Mouse (Mus musculus) frontal cortex, adult (tissue): ENCODE measurements at regions not wholly inside any gene's neighbourhood (a gene's known extent, or its start where the extent isn't known, plus 50 kb on each side); places are given as distances from the start of the nearest gene placed in this dataset.

Source experiments
- ATAC-seq: cut with Nextera tagmentation; 2 replicates; pipeline ENCODE4 v1.9.2; 2017; ENCODE audit warnings: mild to moderate bottlenecking, moderate library complexity, mixed read lengths; ENCODE audit not compliant: low TSS enrichment

DNA sequence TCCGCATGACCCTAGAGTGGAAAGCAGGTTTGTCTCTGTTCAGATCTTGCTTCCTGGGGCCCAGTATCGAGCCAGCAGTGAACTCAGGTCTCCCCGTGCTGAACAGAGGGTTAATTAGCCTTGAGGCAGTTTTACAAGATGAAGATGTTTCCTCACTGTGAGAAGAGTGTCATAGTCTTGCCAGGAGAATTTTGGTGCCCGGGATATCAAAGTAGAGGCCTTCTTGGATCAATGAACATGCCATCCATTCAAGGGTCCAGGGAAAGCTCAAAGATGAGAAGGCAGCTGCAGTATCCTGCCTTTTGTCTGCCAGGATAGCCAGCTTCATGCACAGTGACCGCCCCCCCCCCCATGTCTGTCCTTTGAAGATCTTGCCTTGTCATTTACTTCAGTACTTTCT is 114.2 kb upstream of the Mylip start:
- ATAC-seq: no peak

DNA sequence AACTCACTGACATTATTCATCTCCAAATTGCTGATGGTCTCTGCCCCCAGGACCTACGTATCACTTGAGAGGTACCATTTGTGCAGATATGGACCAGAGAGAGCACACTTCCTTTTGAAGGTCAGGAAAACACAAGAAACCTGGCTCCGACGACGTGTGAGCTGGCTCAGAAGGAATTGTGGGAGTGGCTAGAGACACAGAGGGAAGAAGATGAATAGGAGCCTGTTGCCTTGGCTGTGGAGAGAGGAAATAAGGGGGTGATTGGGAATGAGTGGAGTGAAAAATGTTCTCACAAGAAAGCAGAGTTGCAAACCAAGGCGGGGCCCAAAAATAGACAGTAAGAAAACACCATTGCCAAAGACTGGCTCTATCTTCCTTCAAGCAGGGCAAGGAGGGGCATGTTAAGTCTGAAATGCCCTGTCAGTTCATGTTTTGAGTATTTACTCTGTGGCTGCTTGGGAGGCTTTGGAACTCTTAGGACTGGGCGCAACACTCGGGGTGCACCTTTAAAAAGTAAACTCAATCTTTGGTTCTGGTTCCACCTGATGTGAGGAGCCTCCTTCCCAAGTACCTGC is 111.6 kb upstream of the Mylip start:
- ATAC-seq: no peak

DNA sequence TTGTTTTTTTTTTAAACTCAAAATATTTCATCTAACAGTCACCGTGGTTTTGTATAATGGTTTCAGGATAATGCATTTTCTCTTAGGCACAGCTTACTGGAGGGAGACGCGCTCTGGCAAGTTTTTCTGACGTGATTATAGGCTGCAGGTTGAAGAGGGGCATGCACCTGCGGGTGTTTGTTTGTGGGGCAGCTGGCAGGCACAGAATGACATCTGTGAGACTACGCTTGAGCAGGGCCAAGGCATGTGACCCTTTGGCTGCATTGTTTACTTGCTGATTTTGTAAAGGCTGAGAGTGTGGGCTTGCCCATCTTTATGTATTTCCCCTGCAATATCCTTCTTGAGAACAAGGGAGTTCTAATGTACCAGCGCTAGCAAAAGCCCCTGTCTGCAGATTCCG is 108.4 kb upstream of the Mylip start:
- ATAC-seq: no peak

DNA sequence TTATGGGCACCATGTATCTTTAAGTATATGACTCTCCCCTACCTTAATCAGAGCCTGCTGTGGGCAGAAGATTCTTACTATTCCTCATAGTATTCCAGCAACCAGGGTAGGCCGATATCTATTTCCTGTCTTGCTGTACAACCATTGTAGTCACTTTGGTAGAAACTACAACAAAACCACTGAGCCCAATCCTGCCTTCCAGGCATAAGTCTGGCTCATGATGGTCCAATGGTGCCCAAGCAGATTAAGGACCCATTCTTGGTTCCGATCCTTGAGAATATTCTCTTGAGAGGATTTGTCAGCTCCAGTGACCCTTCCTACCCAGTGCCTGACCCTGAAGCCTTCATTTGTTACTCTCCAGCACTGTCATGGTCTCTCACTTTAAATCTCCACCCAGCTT is 102.9 kb upstream of the Mylip start:
- ATAC-seq: no peak

DNA sequence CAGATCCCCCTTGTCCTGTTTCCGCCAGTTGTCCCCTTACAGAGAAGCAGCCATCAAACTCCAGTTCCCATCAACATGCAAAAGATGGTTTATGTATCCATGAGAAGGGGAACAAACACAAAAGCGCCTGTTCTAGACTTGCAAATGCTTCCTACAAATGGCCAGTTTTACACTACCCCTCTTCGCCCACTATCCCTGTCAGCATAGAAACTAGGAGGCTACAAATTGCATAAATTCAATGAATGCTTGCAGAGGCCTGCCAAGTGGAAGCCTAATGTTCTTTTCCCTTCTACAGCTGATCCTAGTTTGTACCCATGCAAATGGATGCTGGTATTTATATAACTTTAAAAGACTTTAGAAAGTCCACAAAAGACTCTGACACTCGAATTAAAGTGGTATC is 102.3 kb upstream of the Mylip start:
- ATAC-seq: peak; percentile 82

DNA sequence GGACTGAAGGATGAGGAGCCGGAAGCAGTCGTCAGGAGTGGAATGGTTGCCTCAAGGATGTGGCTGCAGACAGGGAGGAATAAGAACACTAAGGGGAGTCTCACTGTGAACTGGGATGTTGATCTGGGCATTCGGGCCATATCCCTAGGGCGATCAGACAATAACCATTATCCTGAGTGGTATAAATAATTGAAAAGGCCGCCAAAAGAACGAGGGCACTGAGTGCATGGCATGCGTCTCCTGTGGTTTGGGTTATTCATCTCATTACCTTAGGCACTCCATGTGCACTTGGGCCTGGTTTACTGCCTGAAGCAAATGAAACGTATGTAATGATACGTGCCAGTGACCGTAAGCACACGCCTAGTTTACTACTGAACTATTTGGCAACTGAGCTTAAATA is 99.6 kb upstream of the Mylip start:
- ATAC-seq: no peak

DNA sequence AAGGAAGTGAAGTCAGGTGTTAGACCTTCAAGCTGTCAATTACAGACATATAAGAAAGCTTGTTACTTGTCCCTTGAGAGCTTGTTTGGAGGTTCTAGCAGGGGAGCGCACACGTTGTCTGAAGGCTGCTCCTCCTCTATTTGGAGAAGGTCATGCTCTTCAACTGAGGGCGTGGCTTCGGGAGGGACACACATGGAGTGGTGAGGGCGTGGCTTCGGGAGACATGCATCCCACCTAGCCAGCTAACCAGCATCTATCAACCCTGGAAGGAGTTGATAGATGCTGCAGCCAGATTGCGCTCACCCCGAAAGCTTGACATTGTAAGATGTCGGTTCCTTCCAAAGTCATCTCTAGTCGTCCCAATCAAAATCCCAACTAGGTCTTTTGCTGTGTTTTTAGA is 94.9 kb upstream of the Mylip start:
- ATAC-seq: no peak

DNA sequence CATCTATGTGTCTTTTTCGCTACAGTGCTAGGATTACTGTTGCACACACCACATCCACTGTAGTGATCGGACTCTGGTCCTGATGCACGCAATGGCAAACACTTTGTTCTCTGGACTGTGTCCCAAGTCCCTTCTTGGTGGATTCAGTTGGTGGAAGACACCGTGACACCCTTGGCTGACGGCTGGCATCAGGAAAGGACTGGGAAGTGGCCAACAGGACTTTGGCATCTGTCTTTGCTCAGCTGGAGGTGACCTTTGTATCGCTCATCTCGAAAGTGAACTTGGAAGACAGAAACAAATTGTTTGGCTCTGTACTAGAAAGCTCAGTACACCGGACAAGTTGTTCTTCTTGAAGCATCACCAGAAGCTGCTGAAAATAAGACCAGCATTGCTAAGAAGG is 88.9 kb upstream of the Mylip start:
- no peak for ATAC-seq

DNA sequence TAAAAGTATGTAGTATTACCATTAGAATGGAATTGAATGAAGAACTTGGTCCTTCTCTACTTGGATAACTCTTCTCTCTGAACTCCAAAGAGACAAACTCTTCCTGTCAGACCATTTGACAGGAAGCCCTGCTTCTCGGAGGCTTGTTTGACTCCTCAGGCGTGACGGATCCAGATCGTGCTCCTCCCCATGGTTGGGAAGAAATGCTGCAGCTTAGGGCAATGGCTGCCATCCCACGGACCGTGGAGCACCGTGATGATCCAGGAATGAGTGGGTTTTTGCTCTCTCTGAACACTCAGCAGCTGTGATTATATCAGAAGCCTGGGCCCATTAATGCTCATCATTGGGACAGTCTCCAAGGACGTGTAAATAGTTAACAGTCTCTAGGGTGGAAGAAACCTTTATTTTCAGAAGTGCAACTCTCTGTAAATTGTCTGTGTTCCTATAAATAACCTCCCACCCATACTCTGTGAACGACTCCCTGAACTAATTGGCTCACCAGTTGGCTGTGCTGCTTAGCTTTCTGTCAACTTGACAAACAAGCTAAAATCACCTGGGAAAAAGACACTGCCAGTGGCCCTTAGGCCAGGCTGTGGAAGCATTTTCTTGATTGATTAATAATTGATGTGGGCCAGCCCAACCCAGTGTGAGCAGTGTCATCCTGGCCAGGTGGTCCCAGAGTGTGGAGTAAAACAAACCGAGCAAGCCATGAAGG is 88.2 kb upstream of the Mylip start:
- ATAC-seq: no peak

DNA sequence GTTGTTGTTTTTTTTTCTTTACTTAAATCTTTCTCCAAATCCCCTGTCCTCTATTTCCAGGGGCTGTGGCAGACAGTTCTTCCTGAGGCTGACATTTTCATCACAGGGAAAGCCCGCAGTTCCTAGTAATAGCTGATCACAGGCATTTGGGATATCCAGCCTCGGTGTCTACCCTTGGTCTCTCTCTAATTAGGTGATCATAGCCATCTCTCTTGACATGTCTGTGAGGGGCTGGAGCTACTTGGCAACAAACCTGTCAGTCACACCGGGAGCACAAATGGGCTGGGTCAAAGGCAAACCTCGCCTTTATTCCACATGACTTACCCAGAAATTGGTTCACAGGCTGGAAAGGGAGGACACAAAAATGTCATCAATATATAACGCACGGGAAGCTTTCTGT is 86.7 kb upstream of the Mylip start:
- ATAC-seq: no peak

DNA sequence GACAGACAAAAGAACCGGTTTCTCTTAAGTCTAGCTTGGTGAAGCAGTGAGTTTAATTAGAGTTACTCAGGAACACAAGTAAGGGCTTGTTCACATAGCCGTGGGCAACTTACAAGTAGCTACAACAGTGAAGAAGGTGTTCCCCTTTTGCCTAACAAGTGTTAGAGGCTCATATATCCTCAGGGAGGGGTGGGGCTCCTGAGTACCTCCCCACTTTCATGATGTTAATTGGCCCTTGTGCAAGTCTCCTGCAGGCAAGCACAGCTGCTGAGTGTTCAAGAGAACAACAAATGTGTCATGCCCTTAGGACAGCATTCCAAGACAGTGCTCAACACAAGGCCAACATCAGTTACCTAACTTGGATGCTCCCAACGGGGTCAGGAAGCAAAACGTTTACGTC is 83.4 kb upstream of the Mylip start:
- no peak for ATAC-seq

DNA sequence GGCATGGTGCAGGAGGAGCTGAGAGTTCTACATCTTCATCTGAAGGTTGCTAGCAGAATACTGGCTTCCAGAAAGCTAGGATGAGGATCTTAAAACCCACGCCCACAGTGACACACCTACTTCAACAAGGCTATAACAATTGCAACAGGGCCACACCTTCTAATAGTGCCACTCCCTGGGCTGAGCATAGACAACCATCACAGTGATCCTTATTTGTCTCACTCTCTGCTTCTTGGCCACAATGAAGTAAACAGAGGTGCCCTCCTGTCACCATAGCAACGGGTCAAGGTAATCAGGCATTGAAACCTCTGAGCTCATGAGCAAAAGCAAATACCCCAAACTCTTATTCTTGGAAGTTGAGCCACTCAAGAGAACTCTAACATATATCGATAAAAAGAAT is 82.3 kb upstream of the Mylip start:
- no peak for ATAC-seq

DNA sequence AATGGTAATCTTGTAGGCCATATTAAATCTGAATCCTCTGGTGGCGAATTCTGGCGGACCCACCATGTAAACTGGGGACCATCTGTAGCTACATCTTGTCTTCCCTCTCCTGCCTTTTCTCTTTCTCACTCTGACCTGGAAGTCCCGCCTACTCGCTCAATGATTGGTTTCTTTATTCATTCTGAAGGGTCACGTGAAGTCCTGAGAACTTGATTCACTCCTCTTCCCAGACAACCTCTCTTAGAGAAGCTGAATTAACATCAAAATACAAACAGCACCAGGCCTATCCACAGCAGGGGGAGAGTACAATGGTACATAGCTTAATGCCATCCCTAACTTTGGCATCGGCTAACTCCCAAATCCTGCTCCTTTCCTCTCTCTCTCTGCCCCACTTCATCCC is 69.9 kb upstream of the Mylip start:
- no peak for ATAC-seq

DNA sequence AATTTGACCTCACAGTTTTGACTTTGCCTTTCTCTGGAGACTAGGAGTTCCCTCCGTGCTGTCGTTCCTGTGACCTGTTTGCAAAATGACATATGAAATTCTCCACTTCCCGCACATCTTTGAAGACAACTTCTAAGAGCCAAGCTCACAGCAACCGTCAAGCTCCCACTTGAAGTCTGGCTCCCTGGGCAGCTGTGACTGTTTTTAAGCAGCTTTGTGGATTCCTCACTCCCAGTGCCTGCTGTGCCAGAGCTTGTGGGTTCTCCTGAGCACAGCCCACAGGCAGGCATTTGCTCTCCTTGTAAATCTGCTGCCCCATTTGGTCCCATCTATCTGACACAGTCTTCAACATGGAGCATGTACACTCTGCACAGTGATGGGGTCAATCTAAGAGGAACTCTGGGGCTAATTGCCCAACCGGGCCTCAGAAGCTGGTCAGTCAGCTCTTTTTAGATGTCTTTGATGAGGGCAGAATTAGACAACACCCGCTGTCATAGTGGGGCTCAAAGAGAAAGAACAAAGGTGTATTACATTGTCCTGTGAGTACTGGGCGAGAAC is 63.7 kb upstream of the Mylip start:
- peak; percentile 91 for ATAC-seq

DNA sequence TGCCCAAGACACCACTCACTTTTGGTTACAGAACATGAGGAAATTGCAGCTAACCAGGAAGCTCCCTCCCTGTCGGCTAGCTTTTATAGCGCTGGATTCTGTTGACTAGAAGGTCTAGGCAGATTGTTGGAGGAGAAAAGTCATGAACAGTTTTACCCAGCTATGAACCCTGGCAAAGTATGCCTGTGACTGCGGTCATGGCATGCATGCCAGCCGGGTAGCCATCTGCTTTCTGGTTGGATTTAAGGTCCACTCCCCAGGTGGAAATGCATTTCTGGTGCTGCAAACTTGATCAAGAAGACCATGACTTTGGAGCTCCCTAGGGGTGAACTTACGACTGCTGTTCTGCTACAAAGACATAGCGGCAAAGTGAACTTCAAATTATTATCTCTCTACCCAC is 62.8 kb upstream of the Mylip start:
- ATAC-seq: no peak

DNA sequence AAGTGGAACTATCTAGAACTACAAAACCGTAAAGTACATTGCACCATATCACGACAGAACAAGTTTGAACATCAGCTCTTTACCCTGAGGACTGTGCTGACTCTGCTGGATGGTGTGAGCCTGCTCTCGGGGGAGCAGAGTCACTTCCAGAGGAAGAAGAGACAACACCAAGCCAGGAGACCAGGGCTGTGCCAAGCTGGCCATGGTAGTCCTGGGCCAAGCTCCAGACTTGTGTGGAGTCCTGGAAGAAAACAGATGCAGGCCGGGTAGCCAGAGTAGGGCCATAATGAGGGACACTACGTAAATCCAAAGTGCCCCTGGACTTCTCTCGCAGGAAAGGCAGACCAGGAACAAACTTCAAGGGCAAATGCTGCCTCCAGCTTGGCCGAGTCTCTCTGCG is 59.0 kb upstream of the Mylip start:
- no peak for ATAC-seq

DNA sequence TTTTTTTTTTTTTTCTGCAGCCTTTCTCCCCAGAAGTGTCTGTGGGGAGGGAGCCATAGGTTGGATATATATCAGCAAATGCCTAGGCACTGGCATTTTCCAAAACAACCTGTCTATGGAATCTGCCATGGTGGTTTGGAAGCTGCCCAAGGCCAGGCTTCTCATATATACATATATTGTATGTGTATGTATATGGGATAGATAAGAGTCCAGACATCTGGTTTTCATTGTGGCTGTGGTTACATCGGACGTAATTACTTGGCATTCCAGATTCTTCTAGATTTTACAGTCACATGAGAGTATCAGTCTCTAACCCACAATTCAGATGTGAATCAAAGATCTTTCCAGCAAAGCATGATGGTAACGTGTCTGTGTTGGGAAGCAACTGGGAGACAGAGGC is 57.5 kb upstream of the Mylip start:
- no peak for ATAC-seq

DNA sequence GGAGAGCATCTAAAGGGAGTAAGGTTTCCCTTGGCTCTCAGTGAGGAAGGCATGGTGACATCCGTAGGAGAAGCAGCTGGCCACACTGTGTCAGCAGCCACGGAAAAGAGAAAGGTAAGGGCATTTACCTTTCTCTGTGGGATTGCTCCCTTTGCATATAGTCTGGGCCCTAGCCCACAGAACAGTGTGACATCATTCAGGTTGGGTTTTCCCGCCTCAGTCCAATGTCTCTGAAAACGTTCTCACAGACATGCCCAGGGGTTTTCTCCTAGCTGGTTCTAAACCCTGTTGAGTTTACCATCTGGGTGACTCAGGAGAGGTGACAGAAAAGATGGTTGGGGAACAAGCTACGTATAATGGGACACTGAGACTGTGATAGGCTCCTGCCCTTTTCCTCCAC is 55.9 kb upstream of the Mylip start:
- no peak for ATAC-seq
